Mouse (Mus musculus) neutrophil, adult 59 days (primary cell): Measurements from ENCODE around the gene Grk4. TPM values are rescaled to one million over a fixed set of nuclear protein-coding genes. Genes with fewer than 3 reads are reported as not detected.

Experiments used
- total RNA-seq, 2 experiments: library from RNA; stranded (reverse); gene quantifications; 1 replicate in 1 of 2; 2 replicates in 1 of 2; pipeline ENCODE4 v1.2.4; 2023

Gene Grk4
- total RNA-seq = 1 to 10 TPM; 4.0 to 5.5 TPM

GRCm38 (mm10) chr5:34659686-34660590, at the start of gene Grk4, which contains the start of gene Nop14:
Grk4 (plus strand) TSS chr5:34660379.
Nop14 (minus strand) TSS chr5:34660148.

GRCm38 (mm10) chr5:34636481-34637287, 23.5 kb upstream of the Grk4 start, which contains the start of gene Mfsd10:
Mfsd10 (minus strand) TSS chr5:34637212.

GRCm38 (mm10) chr5:34761509-34761908, 101.3 kb downstream of the Grk4 start, which contains the start of gene Htt:
Htt (plus strand) TSS chr5:34761740.

Other genes with a start within 250 kb of the Grk4 start
- gene Tnip2, start 146.4 kb upstream of the Grk4 start, total RNA-seq = 10 to 100 TPM; 12.0 to 17.2 TPM
- 10 to 100 TPM; 73.1 to 86.4 TPM for gene Sh3bp2, start 134.5 kb upstream of the Grk4 start, total RNA-seq
- 100 to 1,000 TPM; 196 to 223 TPM for gene Add1, start 86.7 kb upstream of the Grk4 start, total RNA-seq
- gene Mfsd10, start 23.2 kb upstream of the Grk4 start, total RNA-seq = 10 to 100 TPM; 53.1 to 61.2 TPM
- 1 to 10 TPM; 6.6 to 8.1 TPM for gene Nop14, start 231 bp upstream of the Grk4 start, total RNA-seq
- 10 to 100 TPM; 23.5 to 25.6 TPM for gene Htt, start 101.4 kb downstream of the Grk4 start, total RNA-seq
- under 1 TPM; 0.44 to 0.51 TPM for gene Msantd1, start 247.6 kb downstream of the Grk4 start, total RNA-seq